31 mouse cellular contexts compared by ENCODE assay signal in the genomic region with DNA sequence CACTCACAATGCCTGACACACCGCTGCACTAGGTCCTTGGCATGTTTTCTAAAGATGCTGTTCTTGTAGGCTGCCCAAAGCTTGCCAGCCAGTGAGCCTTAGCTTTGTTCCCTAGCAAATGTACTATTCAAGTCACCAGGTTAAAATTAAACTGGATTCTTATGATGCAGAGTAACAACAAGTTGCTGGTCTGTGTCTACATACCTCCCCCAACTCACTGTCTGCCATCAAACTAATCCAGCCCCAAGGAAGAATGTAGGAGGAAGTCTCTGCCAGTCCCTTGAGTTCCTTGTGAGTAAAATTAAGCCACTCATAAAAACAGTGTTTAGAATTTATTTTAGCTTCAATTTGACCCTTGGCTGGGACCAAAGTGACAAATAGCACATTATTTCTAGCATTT. TPM values are rescaled to one million over a fixed set of nuclear protein-coding genes. Genes with fewer than 3 reads are reported as not detected.
DNase-seq lines count a peak whose midpoint lies in the region; ATAC-seq and TF ChIP-seq lines count a peak whose summit lies in the region.
"Had no signal": no experiment of that assay in that cellular context is flagged by ENCODE, and none has a peak within 500 bp of the region (broad histone marks: within the 10 kb centered on the region; RNA-seq: fewer than 3 reads in every experiment).

No protein-coding gene starts in this region.

- no peak overlapping the region for H3K4me3 ChIP-seq in stomach, postnatal 0 days (ENCODE audit: low read depth, low read length)
- H3K4me3 ChIP-seq: forebrain, embryonic 10.5 days; forebrain, embryonic 13.5 days; heart, embryonic 12.5 days; heart, embryonic 15.5 days; hindbrain, embryonic 10.5 days; hindbrain, embryonic 13.5 days had no signal

- H3K27me3 ChIP-seq in stomach, postnatal 0 days (ENCODE audit: control insufficient read depth, insufficient read depth, low read length), result no peaks in the 10 kb centered on the region
- H3K27me3 ChIP-seq: CH12.LX; forebrain, embryonic 13.5 days; hindbrain, embryonic 13.5 days had no signal

- H3K4me2 ChIP-seq in stomach, postnatal 0 days (replicated peaks; ENCODE audit: low read depth), result no peak overlapping the region
- H3K4me2 ChIP-seq: forebrain, embryonic 13.5 days; heart, embryonic 12.5 days; heart, embryonic 15.5 days; hindbrain, embryonic 13.5 days had no signal

- 0 out of 2 replicates have a peak overlapping the region, but pooled peaks have one; percentile 14 for H3K27ac ChIP-seq in stomach, postnatal 0 days (replicated peaks)
- H3K27ac ChIP-seq: forebrain, embryonic 10.5 days; forebrain, embryonic 13.5 days; heart, embryonic 15.5 days; hindbrain, embryonic 10.5 days; hindbrain, embryonic 13.5 days had no signal

- 75% methylated on average over 1 of the region's 1 CpGs for WGBS in stomach, postnatal 0 days

- TF ChIP-seq EP300 in stomach, postnatal 0 days (optimal IDR thresholded peaks at IDR 0.05), result no peak

- no peak for TF ChIP-seq CTCF in stomach, postnatal 0 days (IDR thresholded peaks at IDR 0.05; ENCODE audit: low read depth)

- no peaks in the 10 kb centered on the region for H3K4me1 ChIP-seq in stomach, postnatal 0 days (replicated peaks; ENCODE audit: control insufficient read depth, insufficient read depth)
- H3K4me1 ChIP-seq: forebrain, embryonic 10.5 days; forebrain, embryonic 13.5 days; heart, embryonic 12.5 days; hindbrain, embryonic 10.5 days; hindbrain, embryonic 13.5 days had no signal

- DNase-seq in frontal cortex, adult 2 months (ENCODE audit: extremely low spot score in 1 of 2, low spot score in 1 of 2), result peak; percentile 27 to 32
- no peak for DNase-seq in frontal cortex, postnatal 14 days (ENCODE audit: low spot score in 2 of 2)
- peak; percentile 17 for DNase-seq in kidney, postnatal 14 days
- DNase-seq in kidney, postnatal 10 days, result no peak
- DNase-seq in right cerebral cortex, adult 18-20 months, result peak; percentile 17
- no peak for DNase-seq in right cerebral cortex, postnatal 25 days
- no peak for DNase-seq in stomach, postnatal 0 days (ENCODE audit: low spot score)
- no peak for DNase-seq in heart, adult 18-20 months
- DNase-seq: adrenal gland, postnatal 14 days; B cell, adult 2 months; cerebellum, adult 11-12 months; cerebellum, adult 8-10 months; cerebellum, postnatal 10 days; cerebellum, postnatal 36 days; gastrocnemius, postnatal 10 days; gastrocnemius, postnatal 36 days; heart, postnatal 10 days; heart, postnatal 36 days had no signal

- H3K36me3 ChIP-seq in stomach, postnatal 0 days (ENCODE audit: control insufficient read depth, insufficient read depth, low read length), result no peaks in the 10 kb centered on the region
- H3K36me3 ChIP-seq: forebrain, embryonic 10.5 days; G1E; heart, embryonic 12.5 days; heart, embryonic 15.5 days; hindbrain, embryonic 10.5 days; hindbrain, embryonic 13.5 days had no signal

- ATAC-seq in stomach, postnatal 0 days (ENCODE audit: low FRiP score, low TSS enrichment), result no peak
- ATAC-seq: forebrain, embryonic 13.5 days; forebrain, embryonic 16.5 days; hindbrain, embryonic 16.5 days; intestine, embryonic 16.5 days; Patski had no signal

- no peak overlapping the region for H3K9ac ChIP-seq in stomach, postnatal 0 days (ENCODE audit: low read length)
- H3K9ac ChIP-seq: forebrain, embryonic 13.5 days; heart, embryonic 12.5 days; heart, embryonic 15.5 days; hindbrain, embryonic 13.5 days had no signal

- H3K9me3 ChIP-seq in stomach, postnatal 0 days (ENCODE audit: control insufficient read depth, low read length), result no peaks in the 10 kb centered on the region
- H3K9me3 ChIP-seq: forebrain, embryonic 10.5 days; forebrain, embryonic 13.5 days; G1E; heart, embryonic 12.5 days; heart, embryonic 15.5 days; hindbrain, embryonic 10.5 days; hindbrain, embryonic 13.5 days had no signal

RNA-seq across cellular contexts. Expression of a gene that starts 3.7 kb away (rescaled TPM):
- polyA plus RNA-seq in frontal cortex, adult 2 months (2012; rRNA removed), result 0.32 and 0.40 TPM in 2 replicates
- 0.30 and 0.80 TPM in 2 replicates for polyA plus RNA-seq in stomach, postnatal 0 days (2015; fragmentation: Nextera tagmentation; extraction: Ambion mirVana)
- 10 to 100 TPM; 81.9 to 86.0 TPM for total RNA-seq in heart, adult 18-20 months (2021)
- total RNA-seq: adrenal gland, postnatal 14 days; CH12.LX; G1E; granulocyte monocyte progenitor cell, adult 5-6 weeks had no signal
- polyA plus RNA-seq: forebrain, embryonic 10.5 days; G1E; hindbrain, embryonic 10.5 days; Patski had no signal

Comparison
In these comparisons a context has a peak if more than half of its experiments do, and no peak if none do; other contexts are left out.
1. DNase-seq: peak in frontal cortex, adult 2 months (2 of 2), kidney, postnatal 14 days (single experiment) and right cerebral cortex, adult 18-20 months (single experiment); none in frontal cortex, postnatal 14 days (0 of 2), kidney, postnatal 10 days (single experiment), right cerebral cortex, postnatal 25 days (single experiment), stomach, postnatal 0 days (single experiment) and heart, adult 18-20 months (0 of 2).